21 mouse cellular contexts compared by ENCODE assay signal in genomic region chr15:79406564-79406963, GRCm38 (mm10). TPM values are rescaled to one million over a fixed set of nuclear protein-coding genes. Genes with fewer than 3 reads are reported as not detected.
DNase-seq lines count a peak whose midpoint lies in the region; ATAC-seq and TF ChIP-seq lines count a peak whose summit lies in the region.
"Had no signal": no experiment of that assay in that cellular context is flagged by ENCODE, and none has a peak within 500 bp of the region (broad histone marks: within the 10 kb centered on the region; RNA-seq: fewer than 3 reads in every experiment).

No protein-coding gene starts in this region.

- H3K27ac ChIP-seq in heart, embryonic 10.5 days, result 0 out of 2 replicates have a peak overlapping the region, but pooled peaks have one; percentile 16
- H3K27ac ChIP-seq in small intestine, adult 2 months (ENCODE audit: insufficient read depth, low read depth, low read length), result peak overlapping the region; percentile 24; the same call in 1 of the 2 replicates
- H3K27ac ChIP-seq in heart, adult 2 months, result no peak overlapping the region
- H3K27ac ChIP-seq: embryonic facial prominence, embryonic 10.5 days; heart, embryonic 15.5 days; hindbrain, embryonic 15.5 days had no signal

- H3K9me3 ChIP-seq in heart, embryonic 10.5 days, result no peaks in the 10 kb centered on the region
- H3K9me3 ChIP-seq: embryonic facial prominence, embryonic 10.5 days; G1E; heart, embryonic 15.5 days; hindbrain, embryonic 15.5 days had no signal

- WGBS in heart, embryonic 10.5 days, result 75% methylated on average over 4 of the region's 4 CpGs
- WGBS in small intestine, adult 2 months, result 89% methylated on average over 4 of the region's 4 CpGs
- 84% methylated on average over 4 of the region's 4 CpGs for WGBS in heart, adult 2 months

- H3K9ac ChIP-seq in heart, adult 2 months (ENCODE audit: low read depth, low read length), result no peak overlapping the region
- H3K9ac ChIP-seq: heart, embryonic 15.5 days; hindbrain, embryonic 15.5 days had no signal

- no peak for TF ChIP-seq EP300 in heart, adult 2 months (IDR thresholded peaks at IDR 0.05; ENCODE audit: insufficient read depth, low read depth, low read length)

- no peak overlapping the region for H3K4me3 ChIP-seq in heart, embryonic 10.5 days
- H3K4me3 ChIP-seq in small intestine, adult 2 months (ENCODE audit: low read depth, low read length), result no peak overlapping the region
- H3K4me3 ChIP-seq in heart, adult 2 months, result no peak overlapping the region
- H3K4me3 ChIP-seq: embryonic facial prominence, embryonic 10.5 days; heart, embryonic 15.5 days; hindbrain, embryonic 15.5 days had no signal

- ATAC-seq in frontal cortex, adult (ENCODE audit: low TSS enrichment), result no peak
- ATAC-seq: CD4-positive, CD25-positive, alpha-beta regulatory T cell, adult 4 months; forebrain, embryonic 14.5 days; intestine, embryonic 16.5 days had no signal

- H3K36me3 ChIP-seq in heart, embryonic 10.5 days, result no peaks in the 10 kb centered on the region
- H3K36me3 ChIP-seq in small intestine, adult 2 months (ENCODE audit: control insufficient read depth, insufficient read depth, low read length), result no peaks in the 10 kb centered on the region
- H3K36me3 ChIP-seq in heart, adult 2 months (ENCODE audit: control insufficient read depth, insufficient read depth, low read length), result no peaks in the 10 kb centered on the region
- H3K36me3 ChIP-seq: embryonic facial prominence, embryonic 10.5 days; G1E; heart, embryonic 15.5 days; hindbrain, embryonic 15.5 days had no signal

- TF ChIP-seq CTCF in small intestine, adult 2 months (IDR thresholded peaks at IDR 0.05; ENCODE audit: extremely low read depth, insufficient read length, insufficient replicate concordance, low read depth, low read length), result no peak
- no peak for TF ChIP-seq CTCF in heart, adult 2 months (IDR thresholded peaks at IDR 0.05)

- H3K4me1 ChIP-seq in heart, embryonic 10.5 days, result peaks cover 39% of the 10 kb centered on the region
- peaks cover 6% of the 10 kb centered on the region for H3K4me1 ChIP-seq in small intestine, adult 2 months (ENCODE audit: control insufficient read depth, insufficient read depth, insufficient read length, low read length)
- H3K4me1 ChIP-seq in heart, adult 2 months (ENCODE audit: control insufficient read depth, insufficient read depth, low read length), result peaks cover 7% of the 10 kb centered on the region

- H3K27me3 ChIP-seq in heart, embryonic 10.5 days (ENCODE audit: insufficient read depth, poor library complexity, severe bottlenecking), result 0 out of 2 replicates have a peak, but pooled peaks cover 8% of the 10 kb centered on the region
- no peaks in the 10 kb centered on the region for H3K27me3 ChIP-seq in small intestine, adult 2 months (ENCODE audit: control insufficient read depth, insufficient read depth, low read length)
- no peaks in the 10 kb centered on the region for H3K27me3 ChIP-seq in heart, adult 2 months (ENCODE audit: control insufficient read depth, insufficient read depth, low read length)
- H3K27me3 ChIP-seq: heart, embryonic 15.5 days had no signal

- H3K79me2 ChIP-seq in heart, adult 2 months (replicated peaks; ENCODE audit: control insufficient read depth, insufficient read depth, low read length), result peaks cover 5% of the 10 kb centered on the region

- no peak for TF ChIP-seq POLR2A in small intestine, adult 2 months (IDR thresholded peaks at IDR 0.05; ENCODE audit: low read depth, low read length)
- TF ChIP-seq POLR2A in heart, adult 2 months (IDR thresholded peaks at IDR 0.05; ENCODE audit: insufficient read depth, low read depth, low read length), result no peak

- intact Hi-C loops in heart, adult 2 months (cut with DNase I), result no loop called here

- no peak for DNase-seq in heart, embryonic 10.5 days (ENCODE audit: low spot score)
- no peak for DNase-seq in heart, adult 18-20 months
- peak; percentile 73 for DNase-seq in thymus, postnatal 0 days (ENCODE audit: low spot score)
- peak; percentile 23 to 61 for DNase-seq in thymus, postnatal 36 days
- no peak for DNase-seq in B cell, adult 2 months
- DNase-seq in heart, adult 2 months, result no peak
- DNase-seq: adrenal gland, adult 8-10 months; adrenal gland, postnatal 36 days; cerebellum, adult 2 months; cerebellum, postnatal 10 days; gastrocnemius, postnatal 36 days; heart, postnatal 14 days had no signal

RNA-seq across cellular contexts. Expression of gene Tmem184b, which starts 3.2 kb away (rescaled TPM):
- 67.7 and 76.3 TPM in 2 replicates for polyA plus RNA-seq in heart, embryonic 10.5 days (2016; fragmentation: Nextera tagmentation; extraction: Ambion mirVana)
- total RNA-seq in heart, adult 18-20 months (2021), result 10 to 100 TPM; 34.8 to 36.7 TPM
- polyA plus RNA-seq in small intestine, adult 2 months (2012; rRNA removed), result 80.3 and 168 TPM in 2 replicates
- polyA plus RNA-seq in thymus, postnatal 0 days (2015; fragmentation: Nextera tagmentation; extraction: Ambion mirVana), result 30.0 and 37.4 TPM in 2 replicates
- total RNA-seq in heart, adult 2 months (2021), result 10 to 100 TPM; 38.7 to 42.9 TPM
- 83.1 and 84.2 TPM in 2 replicates for polyA plus RNA-seq in heart, adult 2 months (2012; rRNA removed)

RNA-seq across cellular contexts. Expression of gene Csnk1e, which starts 48.8 kb away (rescaled TPM):
- 87.9 and 102 TPM in 2 replicates for polyA plus RNA-seq in heart, embryonic 10.5 days (2016; fragmentation: Nextera tagmentation; extraction: Ambion mirVana)
- 10 to 100 TPM; 40.2 to 44.3 TPM for total RNA-seq in heart, adult 18-20 months (2021)
- 14.7 and 25.9 TPM in 2 replicates for polyA plus RNA-seq in small intestine, adult 2 months (2012; rRNA removed)
- polyA plus RNA-seq in thymus, postnatal 0 days (2015; fragmentation: Nextera tagmentation; extraction: Ambion mirVana), result 52.2 and 70.8 TPM in 2 replicates
- 10 to 100 TPM; 46.5 to 48.3 TPM for total RNA-seq in heart, adult 2 months (2021)
- polyA plus RNA-seq in heart, adult 2 months (2012; rRNA removed), result 62.6 and 63.6 TPM in 2 replicates
- polyA plus RNA-seq: G1E had no signal

Comparison
In these comparisons a context has a peak if more than half of its experiments do, and no peak if none do; other contexts are left out.
1. DNase-seq: peak in thymus, postnatal 0 days (single experiment) and thymus, postnatal 36 days (2 of 2); none in heart, embryonic 10.5 days (single experiment), heart, adult 18-20 months (0 of 2), B cell, adult 2 months (0 of 2) and heart, adult 2 months (0 of 2).